Mouse (Mus musculus): Measurements from ENCODE around the gene Blmh. TPM values are rescaled to one million over a fixed set of nuclear protein-coding genes. Genes with fewer than 3 reads are reported as not detected.

Blmh gene
- total and polyA plus RNA-seq, 2 experiments from 2014 or later, result 56.4 to 123 TPM

DNA sequence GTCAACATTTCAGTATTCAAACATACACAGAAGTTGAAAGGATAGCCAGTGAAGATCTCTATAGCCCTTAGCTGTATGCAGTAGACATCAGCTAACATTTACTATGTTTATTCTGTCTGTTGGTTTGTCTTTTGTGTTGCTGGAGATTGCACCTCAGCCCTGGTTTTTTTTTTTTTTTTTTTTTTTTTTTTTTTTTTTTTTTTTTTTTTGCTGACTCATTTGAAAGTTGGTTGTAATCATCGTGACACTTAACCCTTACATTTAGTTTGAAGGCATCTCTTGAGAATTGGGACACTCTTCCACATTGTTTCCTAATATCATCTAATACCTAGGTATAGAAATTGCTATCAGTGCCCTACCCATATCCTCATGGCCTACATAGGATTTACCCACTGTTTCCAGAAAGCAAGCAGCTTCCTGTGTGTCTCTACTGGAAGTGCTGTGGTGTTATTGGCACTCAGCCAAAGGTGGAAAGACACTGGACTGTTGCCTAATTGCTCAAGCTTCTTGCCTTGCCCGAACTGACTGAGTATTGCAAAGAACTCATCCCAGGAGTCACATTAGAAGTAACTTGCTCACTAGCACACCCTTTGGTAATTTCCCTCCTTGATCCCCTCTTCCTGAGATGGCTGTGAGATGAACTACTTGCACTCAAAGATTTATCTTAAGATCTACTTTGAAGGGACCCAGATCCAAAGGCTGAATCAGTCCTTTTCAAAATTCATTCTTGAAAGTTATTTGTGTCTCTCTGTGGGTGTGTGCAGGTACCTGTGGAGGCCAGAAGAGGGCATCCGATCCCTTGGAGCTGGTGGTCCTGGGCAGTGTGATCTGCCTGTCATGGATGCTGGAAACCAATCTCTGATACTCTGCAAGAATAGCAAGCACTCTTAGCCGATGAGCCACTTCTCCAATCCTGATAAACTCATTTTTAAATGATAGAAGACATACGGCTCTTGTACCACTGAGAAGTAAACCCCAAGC is 24.6 kb upstream of the Blmh start:
- peak; percentile 55 for DNase-seq (ENCODE audit: low spot score)
- Histone ChIP-seq H3K27ac (no peak overlapping the region), H3K27me3 (ENCODE audit: insufficient read depth, low read length) (no peaks in the 10 kb centered on the region), H3K36me3 (ENCODE audit: insufficient read depth, low read length) (no peaks in the 10 kb centered on the region), H3K4me1 (ENCODE audit: insufficient read depth, low read length) (no peaks in the 10 kb centered on the region), H3K4me2 (ENCODE audit: low read depth, low read length) (no peak overlapping the region), H3K9ac (replicated peaks; ENCODE audit: low read length) (no peak overlapping the region), H3K4me3 (ENCODE audit: low read length) (no peak overlapping the region), H3K9me3 (ENCODE audit: low read length) (no peaks in the 10 kb centered on the region)
- peak; percentile 53 for TF ChIP-seq CTCF (IDR thresholded peaks at IDR 0.05; ENCODE audit: low read depth)
- no peak for ATAC-seq
- 58% methylated on average over 5 of the region's 5 CpGs for WGBS

DNA sequence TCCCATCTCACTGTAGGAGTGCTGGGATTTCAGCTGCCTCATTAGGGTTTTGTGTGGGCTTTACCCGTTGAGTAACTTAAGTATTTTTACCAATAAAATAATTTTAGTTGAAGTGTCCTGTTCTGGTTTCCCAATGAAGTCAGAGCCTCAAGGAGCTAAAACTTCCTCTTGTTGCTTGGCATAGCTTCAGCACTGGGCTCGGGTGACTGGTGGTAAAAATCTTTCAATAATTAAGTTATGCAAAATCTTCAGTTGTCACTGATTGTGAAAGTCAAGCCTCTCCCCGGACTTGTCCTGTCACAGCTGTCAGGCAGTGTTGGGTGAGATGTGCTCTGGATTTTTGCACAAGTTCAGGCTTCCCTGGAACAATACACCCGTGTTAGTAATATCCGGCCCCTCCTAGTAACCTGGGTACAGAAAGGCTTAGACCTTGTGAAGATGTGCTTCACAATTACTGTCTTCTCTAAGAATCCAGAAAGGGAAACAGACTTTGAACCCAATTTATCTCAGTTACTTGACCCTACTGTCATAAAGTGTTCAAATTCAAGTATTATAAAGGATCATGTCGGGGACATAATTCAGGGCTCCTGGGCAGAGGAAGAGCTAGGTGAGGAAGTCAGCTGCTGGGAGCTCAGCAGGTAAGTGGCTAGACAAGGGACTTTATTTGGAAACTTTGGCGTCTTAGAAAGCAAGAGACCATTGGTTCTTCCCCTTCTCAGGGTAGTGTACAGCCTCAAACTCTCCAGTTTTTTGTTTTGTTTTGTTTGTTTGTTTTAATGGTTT is 22.8 kb upstream of the Blmh start, which contains the start of gene Tmigd1:
Tmigd1 (plus strand) TSS at position 581 of the 783 bp plus-strand sequence.
- DNase-seq (ENCODE audit: low spot score), result no peak
- 71% methylated on average over 7 of the region's 7 CpGs for WGBS

DNA sequence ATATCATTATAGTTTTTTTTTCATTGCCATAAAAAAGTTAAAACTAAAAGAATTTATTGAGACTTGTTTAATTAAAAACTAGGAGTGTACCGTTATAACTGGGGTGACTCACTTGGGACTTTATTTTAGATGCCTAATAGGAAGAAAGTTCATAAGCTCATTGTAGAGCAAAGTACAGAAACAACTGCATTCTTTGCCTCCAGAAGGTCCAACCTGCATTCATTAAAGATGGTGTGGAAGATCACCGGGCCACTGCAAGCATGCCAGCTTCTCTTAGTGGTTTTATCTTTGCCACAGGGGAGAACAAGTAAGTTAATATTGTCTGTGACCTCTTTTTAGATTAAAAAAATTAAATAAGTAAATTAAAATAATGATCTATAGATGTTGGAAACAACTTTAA is 20.3 kb upstream of the Blmh start:
- no peaks in the 10 kb centered on the region for H3K9me3 ChIP-seq (ENCODE audit: low read length)
- no peak overlapping the region for H3K27ac ChIP-seq
- no peaks in the 10 kb centered on the region for H3K27me3 ChIP-seq (ENCODE audit: insufficient read depth, low read length)
- no peak overlapping the region for H3K9ac ChIP-seq (replicated peaks; ENCODE audit: low read length)
- ATAC-seq (no peak), DNase-seq (ENCODE audit: low spot score) (no peak)
- H3K4me2 ChIP-seq (ENCODE audit: low read depth, low read length), result no peak overlapping the region
- no peak overlapping the region for H3K4me3 ChIP-seq (ENCODE audit: low read length)
- H3K4me1 ChIP-seq (ENCODE audit: insufficient read depth, low read length), result no peaks in the 10 kb centered on the region
- WGBS, result 80% methylated on average over 2 of the region's 2 CpGs
- TF ChIP-seq CTCF (IDR thresholded peaks at IDR 0.05; ENCODE audit: low read depth), result no peak
- no peaks in the 10 kb centered on the region for H3K36me3 ChIP-seq (ENCODE audit: insufficient read depth, low read length)

More for the DNA sequence above, 22.8 kb upstream of the Blmh start, which contains the start of gene Tmigd1:
- TF ChIP-seq CTCF (IDR thresholded peaks at IDR 0.05; ENCODE audit: low read depth), result no peak
- Histone ChIP-seq H3K27ac (no peak within 1 kb of the TSS), H3K36me3 (ENCODE audit: insufficient read depth, low read length) (no peaks in the 10 kb centered on the region), H3K4me1 (ENCODE audit: insufficient read depth, low read length) (no peaks in the 10 kb centered on the region), H3K4me2 (ENCODE audit: low read depth, low read length) (no peak within 1 kb of the TSS), H3K9me3 (ENCODE audit: low read length) (no peaks in the 10 kb centered on the region), H3K9ac (replicated peaks; ENCODE audit: low read length) (no peak within 1 kb of the TSS), H3K27me3 (ENCODE audit: insufficient read depth, low read length) (no peaks in the 10 kb centered on the region), H3K4me3 (ENCODE audit: low read length) (no peak within 1 kb of the TSS)
- no peak for ATAC-seq

DNA sequence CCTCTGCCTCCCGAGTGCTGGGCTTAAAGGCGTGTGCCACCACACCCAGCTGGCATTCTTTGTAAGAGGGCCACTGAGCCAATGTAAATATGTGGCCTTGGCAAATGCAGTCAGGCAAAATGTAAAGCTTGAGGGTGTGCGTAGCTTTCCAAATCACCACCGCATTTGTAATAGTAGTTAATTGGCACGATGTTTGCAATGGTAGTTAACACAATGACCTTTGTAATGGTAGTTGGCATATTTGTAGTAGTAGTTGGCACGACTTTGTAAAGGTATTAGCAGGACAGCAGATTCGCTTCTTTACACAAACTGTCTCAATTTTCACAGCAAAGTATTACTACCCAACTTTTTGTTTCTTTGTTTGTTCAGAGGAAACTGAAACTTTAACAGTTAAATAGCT is 16.0 kb upstream of the Blmh start:
- no peaks in the 10 kb centered on the region for H3K9me3 ChIP-seq (ENCODE audit: low read length)
- 0 out of 2 replicates have a peak, but pooled peaks cover 4% of the 10 kb centered on the region for H3K4me1 ChIP-seq (ENCODE audit: insufficient read depth, low read length)
- no peak for DNase-seq (ENCODE audit: low spot score)
- ATAC-seq, result no peak
- H3K27ac ChIP-seq, result no peak overlapping the region
- H3K4me2 ChIP-seq (ENCODE audit: low read depth, low read length), result no peak overlapping the region
- 68% methylated on average over 7 of the region's 7 CpGs for WGBS
- H3K4me3 ChIP-seq (ENCODE audit: low read length), result no peak overlapping the region
- H3K9ac ChIP-seq (replicated peaks; ENCODE audit: low read length), result no peak overlapping the region
- no peak for TF ChIP-seq CTCF (IDR thresholded peaks at IDR 0.05; ENCODE audit: low read depth)
- H3K27me3 ChIP-seq (ENCODE audit: insufficient read depth, low read length), result no peaks in the 10 kb centered on the region
- H3K36me3 ChIP-seq (ENCODE audit: insufficient read depth, low read length), result no peaks in the 10 kb centered on the region

DNA sequence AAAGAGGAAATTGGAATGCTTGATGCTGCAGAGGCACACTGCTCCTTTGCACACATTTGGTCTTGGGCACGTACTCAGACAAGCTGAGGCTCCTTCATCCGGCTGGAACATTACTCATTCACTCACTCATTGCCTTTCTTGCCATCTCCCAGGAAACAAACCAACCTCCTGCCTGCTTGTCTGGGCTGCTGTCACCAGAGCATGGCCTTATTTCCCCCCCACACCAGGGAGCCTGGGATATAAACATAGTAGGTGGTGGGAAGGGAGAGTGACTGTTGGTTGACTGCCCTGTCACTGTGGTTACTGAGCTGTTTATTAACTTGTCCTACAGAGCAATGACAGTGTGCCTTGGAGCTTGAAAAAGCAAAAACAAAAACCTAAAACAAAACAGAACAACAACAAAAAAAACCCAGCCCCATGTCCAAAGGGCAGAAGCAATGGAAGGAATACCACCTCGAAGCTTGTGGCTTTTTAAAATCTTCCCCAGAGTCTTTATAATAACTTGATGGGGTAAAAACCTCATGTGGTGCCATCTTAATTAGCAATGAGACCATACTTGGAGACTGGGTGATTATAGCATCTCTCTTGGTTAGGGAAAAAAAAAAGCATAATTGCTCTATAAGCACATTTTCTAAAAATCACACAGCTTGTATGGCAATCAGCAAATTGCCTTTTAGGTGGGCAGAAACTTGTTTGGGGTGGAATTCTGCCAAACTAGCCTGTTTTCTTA is 13.1 kb upstream of the Blmh start:
- H3K27me3 ChIP-seq (ENCODE audit: insufficient read depth, low read length), result no peaks in the 10 kb centered on the region
- peak overlapping the region; percentile 8; the same call in 1 of the 2 replicates for H3K4me2 ChIP-seq (ENCODE audit: low read depth, low read length)
- no peaks in the 10 kb centered on the region for H3K9me3 ChIP-seq (ENCODE audit: low read length)
- DNase-seq (ENCODE audit: low spot score) (peak; percentile 67), ATAC-seq (peak; percentile 86)
- no peaks in the 10 kb centered on the region for H3K36me3 ChIP-seq (ENCODE audit: insufficient read depth, low read length)
- no peak overlapping the region for H3K4me3 ChIP-seq (ENCODE audit: low read length)
- H3K9ac ChIP-seq (replicated peaks; ENCODE audit: low read length), result no peak overlapping the region
- TF ChIP-seq CTCF (IDR thresholded peaks at IDR 0.05; ENCODE audit: low read depth), result no peak
- H3K4me1 ChIP-seq (ENCODE audit: insufficient read depth, low read length), result 0 out of 2 replicates have a peak, but pooled peaks cover 4% of the 10 kb centered on the region
- WGBS, result 9% methylated on average over 3 of the region's 3 CpGs
- peak overlapping the region; percentile 45 for H3K27ac ChIP-seq

DNA sequence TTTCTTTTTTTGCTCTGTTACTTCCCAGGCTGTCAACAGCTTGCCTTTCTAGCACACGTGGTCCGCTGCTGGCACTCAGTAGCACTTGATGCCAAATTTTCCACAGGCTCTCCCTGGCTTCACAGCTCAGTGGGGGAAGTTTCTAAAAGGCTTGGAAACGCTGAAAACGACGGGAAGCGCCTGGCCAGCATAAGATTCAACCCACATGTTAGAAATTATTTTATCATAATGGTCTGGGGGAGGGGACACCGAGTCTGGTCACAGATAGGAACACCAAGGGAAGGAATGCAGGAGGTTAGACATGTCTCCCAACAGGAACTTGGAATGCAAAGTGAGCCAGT is 12.6 kb upstream of the Blmh start:
- peak; percentile 77 for DNase-seq (ENCODE audit: low spot score)
- H3K4me1 ChIP-seq (ENCODE audit: insufficient read depth, low read length), result 0 out of 2 replicates have a peak, but pooled peaks cover 4% of the 10 kb centered on the region
- no peak for TF ChIP-seq CTCF (IDR thresholded peaks at IDR 0.05; ENCODE audit: low read depth)
- no peaks in the 10 kb centered on the region for H3K36me3 ChIP-seq (ENCODE audit: insufficient read depth, low read length)
- no peaks in the 10 kb centered on the region for H3K9me3 ChIP-seq (ENCODE audit: low read length)
- H3K4me3 ChIP-seq (ENCODE audit: low read length), result no peak overlapping the region
- H3K9ac ChIP-seq (replicated peaks; ENCODE audit: low read length), result no peak overlapping the region
- H3K27me3 ChIP-seq (ENCODE audit: insufficient read depth, low read length), result no peaks in the 10 kb centered on the region
- WGBS, result 16% methylated on average over 7 of the region's 7 CpGs
- peak; percentile 67; the same call in 1 of the 2 replicates for ATAC-seq
- 0 out of 2 replicates have a peak overlapping the region, but pooled peaks have one; percentile 8 for H3K4me2 ChIP-seq (ENCODE audit: low read depth, low read length)
- H3K27ac ChIP-seq, result peak overlapping the region; percentile 45; the same call in 1 of the 2 replicates
